Mouse (Mus musculus): ENCODE data around the gene Klhl24.
A peak's percentile ranks its signal among the peaks of the same experiment; 100 is the strongest.

Gene Klhl24

GRCm38 (mm10) chr16:20144568-20144967 is 47.2 kb downstream of the Klhl24 start:
- DNase-seq (ENCODE audit: low spot score in 2 of 2): no peak

GRCm38 (mm10) chr16:20151991-20152390 is 54.6 kb downstream of the Klhl24 start:
- DNase-seq (ENCODE audit: low spot score in 2 of 2): no peak

- no peak for DNase-seq (ENCODE audit: low spot score in 2 of 2)
Observed at GRCm38 (mm10) chr16:20153742-20154141, 56.4 kb downstream of the Klhl24 start.

- no peak for DNase-seq (ENCODE audit: low spot score in 2 of 2)
Observed at GRCm38 (mm10) chr16:20160130-20160529, 62.8 kb downstream of the Klhl24 start.

- no peak for DNase-seq (ENCODE audit: low spot score in 2 of 2)
Observed at GRCm38 (mm10) chr16:20169071-20169470, 71.7 kb downstream of the Klhl24 start.

- peak in 1 of 2 experiments; percentile 24 for DNase-seq (ENCODE audit: low spot score in 2 of 2)
Observed at GRCm38 (mm10) chr16:20169471-20170106, 72.2 kb downstream of the Klhl24 start.

Data from spleen, postnatal 10 days (tissue).